Mouse (Mus musculus): ENCODE data around the gene Slc15a5. TPM values are rescaled to one million over a fixed set of nuclear protein-coding genes. Genes with fewer than 3 reads are reported as not detected.

Gene Slc15a5
- polyA plus RNA-seq, 1 experiment: 0.20 TPM

DNA sequence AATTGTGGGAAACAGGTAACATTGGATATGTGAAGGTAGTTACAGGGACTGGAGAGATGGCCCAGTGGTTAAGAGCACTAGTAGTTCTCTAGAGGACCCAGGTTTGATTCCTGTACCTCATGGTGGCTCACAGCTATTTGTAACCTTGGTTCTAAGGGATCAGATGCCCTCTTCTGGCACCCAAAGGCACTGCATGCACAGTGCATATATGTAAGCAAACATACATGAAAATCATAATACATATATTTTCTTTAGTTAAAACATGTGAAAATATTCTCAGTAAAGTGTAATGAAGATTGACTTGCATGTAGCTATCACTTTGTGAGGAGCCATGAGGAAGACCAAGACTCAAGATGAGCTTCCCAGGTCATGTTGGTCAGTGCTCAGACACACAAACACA lies 62.8 kb downstream of the Slc15a5 start:
- Histone ChIP-seq H3K27me3 (ENCODE audit: control insufficient read depth, insufficient read depth, low read length) (no peaks in the 10 kb centered on the region), H3K4me1 (ENCODE audit: control insufficient read depth, insufficient read depth, low read length) (peaks cover 2% of the 10 kb centered on the region), H3K36me3 (ENCODE audit: control insufficient read depth, insufficient read depth, low read length) (no peaks in the 10 kb centered on the region), H3K27ac (ENCODE audit: control insufficient read depth, insufficient read depth, low read depth, low read length) (no peak overlapping the region), H3K4me3 (ENCODE audit: control insufficient read depth, low read depth, low read length) (no peak overlapping the region)
- TF ChIP-seq CTCF (IDR thresholded peaks at IDR 0.05; ENCODE audit: control insufficient read depth, insufficient read depth, insufficient replicate concordance, low read depth, low read length): no peak

DNA sequence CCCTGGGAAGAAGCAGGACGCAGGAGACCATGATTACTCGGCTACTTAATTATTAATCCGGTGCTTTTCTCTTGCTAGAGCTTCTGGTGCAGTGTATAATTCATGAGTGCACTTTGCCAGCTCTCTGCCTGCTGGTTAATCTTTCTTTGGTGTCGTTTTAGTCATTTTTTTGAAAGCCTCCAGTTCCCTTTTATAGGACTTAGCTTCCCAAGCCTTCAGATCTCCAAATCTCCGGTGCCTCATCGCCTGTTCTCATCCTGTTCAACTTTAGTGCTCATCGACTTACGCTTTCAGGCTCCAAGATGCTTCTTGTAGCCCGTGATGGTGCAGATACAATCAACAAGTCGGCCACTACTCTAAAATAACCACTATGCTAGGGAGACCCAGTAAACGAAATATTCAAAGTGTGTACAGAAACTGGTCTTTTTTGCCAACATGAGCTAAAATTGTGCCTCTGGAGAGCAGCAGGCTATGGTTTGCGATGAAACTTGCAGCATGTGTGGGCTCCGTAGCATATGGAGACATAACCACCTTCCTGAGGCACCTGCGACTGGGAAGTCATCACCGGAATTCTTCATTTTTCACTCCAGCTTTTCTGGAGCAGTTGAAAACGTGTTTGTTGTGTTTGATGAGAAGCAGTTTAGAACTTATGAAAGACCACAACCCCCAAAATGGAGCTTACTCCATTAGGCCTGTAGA lies 64.6 kb downstream of the Slc15a5 start:
- peaks cover 2% of the 10 kb centered on the region for H3K4me1 ChIP-seq (ENCODE audit: control insufficient read depth, insufficient read depth, low read length)
- TF ChIP-seq CTCF (IDR thresholded peaks at IDR 0.05; ENCODE audit: control insufficient read depth, insufficient read depth, insufficient replicate concordance, low read depth, low read length): no peak

DNA sequence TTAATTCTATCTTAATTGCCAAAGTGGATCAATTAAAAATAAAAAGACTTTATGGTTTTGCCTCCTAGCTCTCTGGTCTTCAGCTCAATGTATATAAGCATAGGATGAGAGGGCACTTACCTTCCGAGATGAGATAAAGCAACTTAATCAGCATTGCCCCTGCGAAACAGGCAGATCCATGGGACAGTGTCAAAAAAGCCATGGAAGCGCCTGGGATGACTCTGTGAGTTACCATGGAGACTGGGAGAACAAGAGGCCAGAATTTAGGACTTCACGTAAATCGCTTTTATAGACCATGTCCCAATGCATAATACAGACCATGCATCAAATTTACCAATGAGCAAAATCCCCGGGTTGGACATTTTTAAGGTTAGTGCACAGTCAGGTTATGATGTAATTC lies 67.8 kb downstream of the Slc15a5 start:
- Histone ChIP-seq H3K36me3 (ENCODE audit: control insufficient read depth, insufficient read depth, low read length) (no peaks in the 10 kb centered on the region), H3K4me3 (ENCODE audit: control insufficient read depth, low read depth, low read length) (no peak overlapping the region), H3K27ac (ENCODE audit: control insufficient read depth, insufficient read depth, low read depth, low read length) (no peak overlapping the region), H3K27me3 (ENCODE audit: control insufficient read depth, insufficient read depth, low read length) (no peaks in the 10 kb centered on the region), H3K4me1 (ENCODE audit: control insufficient read depth, insufficient read depth, low read length) (peaks cover 2% of the 10 kb centered on the region)
- TF ChIP-seq CTCF (IDR thresholded peaks at IDR 0.05; ENCODE audit: control insufficient read depth, insufficient read depth, insufficient replicate concordance, low read depth, low read length): no peak
- TF ChIP-seq POLR2A (IDR thresholded peaks at IDR 0.05; ENCODE audit: control insufficient read depth, low read depth, low read length): no peak

More for the DNA sequence above, 64.6 kb downstream of the Slc15a5 start:
- H3K4me3 ChIP-seq (ENCODE audit: control insufficient read depth, low read depth, low read length): no peak overlapping the region
- H3K27me3 ChIP-seq (ENCODE audit: control insufficient read depth, insufficient read depth, low read length): no peaks in the 10 kb centered on the region
- no peak overlapping the region for H3K27ac ChIP-seq (ENCODE audit: control insufficient read depth, insufficient read depth, low read depth, low read length)
- H3K36me3 ChIP-seq (ENCODE audit: control insufficient read depth, insufficient read depth, low read length): no peaks in the 10 kb centered on the region

DNA sequence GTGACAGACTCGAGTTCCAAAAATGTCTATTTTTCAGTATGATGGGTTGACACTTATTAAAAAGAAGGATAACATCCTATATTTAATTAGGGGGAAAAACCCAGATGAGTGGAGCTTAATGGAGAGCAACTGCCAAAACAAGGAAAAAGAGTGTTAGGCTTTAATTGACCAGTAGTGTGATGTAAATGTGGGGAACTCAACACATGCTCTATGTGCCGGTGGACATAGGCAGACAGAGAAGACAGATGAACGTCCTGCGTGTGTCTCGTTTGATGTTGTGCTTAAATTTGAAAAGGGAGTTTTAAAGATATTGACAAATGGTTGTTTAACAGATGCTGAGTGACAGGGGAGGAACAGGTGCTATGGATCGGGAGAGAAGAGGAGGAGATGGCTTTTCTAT lies 72.0 kb downstream of the Slc15a5 start:
- H3K4me1 ChIP-seq (ENCODE audit: control insufficient read depth, insufficient read depth, low read length): no peaks in the 10 kb centered on the region
- H3K27me3 ChIP-seq (ENCODE audit: control insufficient read depth, insufficient read depth, low read length): no peaks in the 10 kb centered on the region
- H3K4me3 ChIP-seq (ENCODE audit: control insufficient read depth, low read depth, low read length): no peak overlapping the region
- no peak overlapping the region for H3K27ac ChIP-seq (ENCODE audit: control insufficient read depth, insufficient read depth, low read depth, low read length)
- H3K36me3 ChIP-seq (ENCODE audit: control insufficient read depth, insufficient read depth, low read length): no peaks in the 10 kb centered on the region
- no peak for TF ChIP-seq CTCF (IDR thresholded peaks at IDR 0.05; ENCODE audit: control insufficient read depth, insufficient read depth, insufficient replicate concordance, low read depth, low read length)
- TF ChIP-seq POLR2A (IDR thresholded peaks at IDR 0.05; ENCODE audit: control insufficient read depth, low read depth, low read length): no peak

DNA sequence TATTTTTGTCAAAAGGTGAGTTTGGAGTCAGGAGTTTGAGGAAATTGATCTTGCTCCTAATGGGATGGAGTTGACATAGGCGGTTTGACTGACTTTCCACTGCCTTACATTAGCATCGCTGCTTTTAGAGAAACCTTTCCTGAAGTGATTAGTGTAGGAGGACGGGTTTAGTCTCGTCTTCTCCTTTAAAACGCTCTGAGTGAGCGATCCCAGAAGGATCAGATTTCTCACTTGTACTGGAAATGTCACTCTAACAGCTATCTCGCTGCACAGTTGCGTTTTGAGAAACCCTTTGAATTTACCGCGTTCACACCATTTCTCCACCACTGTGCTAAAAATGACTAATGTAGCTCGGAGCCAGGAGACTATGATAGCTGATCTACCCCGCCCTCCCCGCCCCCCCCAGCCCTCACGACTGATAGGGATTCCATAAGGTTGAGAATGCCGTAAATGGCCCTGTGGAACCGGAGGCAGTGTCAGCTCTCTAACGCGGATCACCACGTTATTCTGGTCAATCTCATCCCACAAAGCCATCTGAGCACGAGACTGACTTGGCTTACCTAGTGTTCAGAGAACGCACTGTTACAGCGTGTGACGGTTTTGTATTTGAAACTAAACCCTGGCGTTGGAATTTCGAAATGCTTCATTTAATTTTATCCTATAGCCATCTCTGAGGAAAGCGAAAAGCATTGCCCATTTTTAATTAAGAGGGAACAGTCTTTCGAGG lies 73.0 kb downstream of the Slc15a5 start:
- no peak overlapping the region for H3K27ac ChIP-seq (ENCODE audit: control insufficient read depth, insufficient read depth, low read depth, low read length)
- no peaks in the 10 kb centered on the region for H3K27me3 ChIP-seq (ENCODE audit: control insufficient read depth, insufficient read depth, low read length)
- H3K4me1 ChIP-seq (ENCODE audit: control insufficient read depth, insufficient read depth, low read length): no peaks in the 10 kb centered on the region
- TF ChIP-seq POLR2A (IDR thresholded peaks at IDR 0.05; ENCODE audit: control insufficient read depth, low read depth, low read length): no peak
- no peak for TF ChIP-seq CTCF (IDR thresholded peaks at IDR 0.05; ENCODE audit: control insufficient read depth, insufficient read depth, insufficient replicate concordance, low read depth, low read length)
- H3K36me3 ChIP-seq (ENCODE audit: control insufficient read depth, insufficient read depth, low read length): no peaks in the 10 kb centered on the region
- H3K4me3 ChIP-seq (ENCODE audit: control insufficient read depth, low read depth, low read length): no peak overlapping the region

DNA sequence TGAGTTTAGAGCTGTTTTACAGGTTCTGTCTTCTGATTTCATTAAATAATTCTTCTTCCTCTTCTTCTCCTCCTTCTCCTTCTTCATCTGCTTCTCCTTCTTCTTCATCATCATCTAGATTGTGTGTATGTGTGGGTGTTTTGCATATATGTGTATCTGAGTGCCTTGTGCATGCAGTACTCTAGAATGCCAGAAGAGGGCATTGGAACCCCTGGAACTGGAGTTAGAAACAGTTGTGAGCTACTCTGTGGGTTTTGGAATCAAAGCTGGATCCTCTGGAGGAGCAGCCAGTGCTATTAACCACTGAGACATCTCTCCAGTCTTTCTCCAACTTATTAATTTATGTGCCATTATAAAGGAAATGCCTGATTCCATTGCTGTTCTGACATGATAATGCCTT lies 89.9 kb downstream of the Slc15a5 start:
- no peaks in the 10 kb centered on the region for H3K4me1 ChIP-seq (ENCODE audit: control insufficient read depth, insufficient read depth, low read length)
- no peak overlapping the region for H3K4me3 ChIP-seq (ENCODE audit: control insufficient read depth, low read depth, low read length)
- no peak overlapping the region for H3K27ac ChIP-seq (ENCODE audit: control insufficient read depth, insufficient read depth, low read depth, low read length)
- no peak for TF ChIP-seq CTCF (IDR thresholded peaks at IDR 0.05; ENCODE audit: control insufficient read depth, insufficient read depth, insufficient replicate concordance, low read depth, low read length)
- no peak for TF ChIP-seq POLR2A (IDR thresholded peaks at IDR 0.05; ENCODE audit: control insufficient read depth, low read depth, low read length)
- no peaks in the 10 kb centered on the region for H3K27me3 ChIP-seq (ENCODE audit: control insufficient read depth, insufficient read depth, low read length)
- H3K36me3 ChIP-seq (ENCODE audit: control insufficient read depth, insufficient read depth, low read length): no peaks in the 10 kb centered on the region

DNA sequence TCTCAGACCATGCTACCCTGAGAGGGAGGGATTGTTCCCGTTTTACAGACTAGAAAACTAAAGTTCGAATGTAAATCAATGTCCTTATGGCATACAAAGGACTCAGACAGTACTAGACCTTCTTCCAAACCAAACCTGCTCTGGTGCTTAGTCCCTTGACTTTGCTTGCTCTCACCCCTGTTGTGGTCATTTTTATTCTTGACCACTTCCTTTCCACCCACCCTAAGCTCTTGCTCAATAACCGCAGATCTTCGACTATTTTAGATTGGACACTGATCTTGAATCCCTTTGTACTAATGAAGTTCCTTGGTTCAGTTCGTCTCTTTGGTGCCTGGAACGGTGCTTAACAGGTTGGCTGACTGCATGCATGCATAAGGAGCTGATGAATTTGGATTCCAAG lies 94.5 kb downstream of the Slc15a5 start:
- Histone ChIP-seq H3K36me3 (ENCODE audit: control insufficient read depth, insufficient read depth, low read length) (no peaks in the 10 kb centered on the region), H3K27me3 (ENCODE audit: control insufficient read depth, insufficient read depth, low read length) (no peaks in the 10 kb centered on the region), H3K4me1 (ENCODE audit: control insufficient read depth, insufficient read depth, low read length) (no peaks in the 10 kb centered on the region), H3K4me3 (ENCODE audit: control insufficient read depth, low read depth, low read length) (no peak overlapping the region), H3K27ac (ENCODE audit: control insufficient read depth, insufficient read depth, low read depth, low read length) (no peak overlapping the region)
- TF ChIP-seq POLR2A (IDR thresholded peaks at IDR 0.05; ENCODE audit: control insufficient read depth, low read depth, low read length) (no peak), CTCF (IDR thresholded peaks at IDR 0.05; ENCODE audit: control insufficient read depth, insufficient read depth, insufficient replicate concordance, low read depth, low read length) (no peak)
